Mouse (Mus musculus) intestine, embryonic 14.5 days (tissue): ENCODE measurements around the gene Igfals. TPM values are rescaled to one million over a fixed set of nuclear protein-coding genes. Genes with fewer than 3 reads are reported as not detected.

ENCODE experiments used
- ATAC-seq: fragments of 200-750 bp; cut with Nextera tagmentation; replicated peaks from 2 replicates; pipeline ENCODE4 v1.8.0; 2017; ENCODE audit warnings: low read depth, moderate number of reproducible peaks, moderate TSS enrichment, moderate library complexity; ENCODE audit not compliant: low FRiP score, low TSS enrichment
- DNase-seq: peaks from one replicate; pipeline ENCODE4 v3.0.0-alpha.2; 2018; ENCODE audit warnings: low spot score
- H3K27ac ChIP-seq: fragments of 300-500 bp; sonication (generic); 2 replicates; pipeline ENCODE4 v1.5.1; 2014; ENCODE audit warnings: low read depth, mild to moderate bottlenecking, control low read depth
- H3K27me3 ChIP-seq: fragments of 300-500 bp; sonication (generic); replicated peaks from 2 replicates; pipeline ENCODE4 v1.6.1; 2014; ENCODE audit warnings: low read length, control low read depth; ENCODE audit not compliant: control insufficient read depth, insufficient read depth
- H3K36me3 ChIP-seq: fragments of 300-500 bp; sonication (generic); 2 replicates; pipeline ENCODE4 v1.6.1; 2014; ENCODE audit warnings: low read length, control low read depth; ENCODE audit not compliant: control insufficient read depth, insufficient read depth
- H3K4me1 ChIP-seq: fragments of 300-500 bp; sonication (generic); replicated peaks from 2 replicates; pipeline ENCODE4 v1.6.1; 2014; ENCODE audit warnings: low read length, control low read depth, mixed read lengths; ENCODE audit not compliant: control insufficient read depth, insufficient read depth
- H3K4me2 ChIP-seq: fragments of 300-500 bp; sonication (generic); 2 replicates; pipeline ENCODE4 v1.6.1; 2014; ENCODE audit warnings: low read length
- H3K4me3 ChIP-seq: fragments of 300-500 bp; sonication (generic); 2 replicates; pipeline ENCODE4 v1.5.1; 2014; ENCODE audit warnings: low read depth, low read length, control low read depth, mixed read lengths
- H3K9ac ChIP-seq: fragments of 300-500 bp; sonication (generic); 2 replicates; pipeline ENCODE4 v1.6.1; 2014; ENCODE audit warnings: mild to moderate bottlenecking, low read length
- H3K9me3 ChIP-seq: fragments of 300-500 bp; sonication (generic); 2 replicates; pipeline ENCODE4 v1.6.1; 2016; ENCODE audit warnings: low read length, control low read depth; ENCODE audit not compliant: control insufficient read depth
- WGBS: fragments of 180-500 bp; shearing (Covaris S2); extraction: QIAGEN DNeasy Blood & Tissue Kit; methylation state at CpG from one replicate; pipeline ENCODE4 v1.1.7; 2014; 5-methylcytosine and 5-hydroxymethylcytosine counted together
- polyA plus RNA-seq: library from polyadenylated mRNA; unstranded; fragments of >200 nt; fragmentation: Nextera tagmentation; extraction: Ambion mirVana; gene quantifications from 2 replicates; pipeline ENCODE4 v1.2.1, GENCODE M21; 2014

Gene Igfals
- polyA plus RNA-seq, 1 experiment from 2014 or later: 0.84 TPM

- ATAC-seq (no peak), DNase-seq (no peak)
- H3K4me1 ChIP-seq: peaks cover 6% of the 10 kb centered on the region; the same call in 1 of the 2 replicates
- no peak overlapping the region for H3K9ac ChIP-seq
- no peak overlapping the region for H3K4me2 ChIP-seq
- WGBS: 83% methylated on average over 3 of the region's 3 CpGs
- no peaks in the 10 kb centered on the region for H3K9me3 ChIP-seq
- peaks cover 6% of the 10 kb centered on the region; the same call in 1 of the 2 replicates for H3K27me3 ChIP-seq
- no peak overlapping the region for H3K27ac ChIP-seq
- peaks cover 32% of the 10 kb centered on the region for H3K36me3 ChIP-seq
- no peak overlapping the region for H3K4me3 ChIP-seq
Measured at GRCm38 (mm10) chr17:24855838-24856464, 9.8 kb upstream of the Igfals start.

GRCm38 (mm10) chr17:24856589-24856988 lies 9.2 kb upstream of the Igfals start:
- WGBS: 87% methylated on average over 13 of the region's 13 CpGs

GRCm38 (mm10) chr17:24857831-24858470 lies 7.8 kb upstream of the Igfals start:
- Histone ChIP-seq H3K9me3 (no peaks in the 10 kb centered on the region), H3K4me3 (no peak overlapping the region), H3K4me1 (no peaks in the 10 kb centered on the region), H3K4me2 (no peak overlapping the region), H3K27ac (no peak overlapping the region), H3K36me3 (peaks cover 51% of the 10 kb centered on the region), H3K9ac (no peak overlapping the region), H3K27me3 (no peaks in the 10 kb centered on the region)
- DNase-seq (no peak), ATAC-seq (no peak)
- 86% methylated on average over 8 of the region's 8 CpGs for WGBS

More at GRCm38 (mm10) chr17:24856589-24856988, 9.2 kb upstream of the Igfals start:
- no peak for ATAC-seq
- H3K27me3 ChIP-seq: 0 out of 2 replicates have a peak, but pooled peaks cover under 1% of the 10 kb centered on the region
- no peaks in the 10 kb centered on the region for H3K4me1 ChIP-seq
- H3K9me3 ChIP-seq: no peaks in the 10 kb centered on the region
- no peak overlapping the region for H3K27ac ChIP-seq
- DNase-seq: no peak
- H3K4me3 ChIP-seq: no peak overlapping the region
- peaks cover 39% of the 10 kb centered on the region for H3K36me3 ChIP-seq
- no peak overlapping the region for H3K4me2 ChIP-seq
- H3K9ac ChIP-seq: no peak overlapping the region

- 92% methylated on average over 6 of the region's 6 CpGs for WGBS
- Histone ChIP-seq H3K36me3 (peaks cover 47% of the 10 kb centered on the region), H3K9ac (no peak overlapping the region), H3K27me3 (no peaks in the 10 kb centered on the region), H3K4me3 (no peak overlapping the region), H3K9me3 (no peaks in the 10 kb centered on the region), H3K4me1 (no peaks in the 10 kb centered on the region), H3K4me2 (no peak overlapping the region), H3K27ac (no peak overlapping the region)
- no peak for DNase-seq
- no peak for ATAC-seq
Measured at GRCm38 (mm10) chr17:24858967-24859366, 6.8 kb upstream of the Igfals start.

GRCm38 (mm10) chr17:24860076-24860475 lies 5.7 kb upstream of the Igfals start:
- H3K27me3 ChIP-seq: no peaks in the 10 kb centered on the region
- no peak overlapping the region for H3K9ac ChIP-seq
- no peak for ATAC-seq
- WGBS: 93% methylated on average over 8 of the region's 8 CpGs
- H3K36me3 ChIP-seq: peaks cover 41% of the 10 kb centered on the region
- H3K4me3 ChIP-seq: no peak overlapping the region
- DNase-seq: no peak
- H3K27ac ChIP-seq: no peak overlapping the region
- no peak overlapping the region for H3K4me2 ChIP-seq
- no peaks in the 10 kb centered on the region for H3K4me1 ChIP-seq
- no peaks in the 10 kb centered on the region for H3K9me3 ChIP-seq

GRCm38 (mm10) chr17:24861785-24862184 lies 4.0 kb upstream of the Igfals start:
- H3K27me3 ChIP-seq: no peaks in the 10 kb centered on the region
- H3K9ac ChIP-seq: no peak overlapping the region
- no peak overlapping the region for H3K4me2 ChIP-seq
- DNase-seq: no peak
- H3K9me3 ChIP-seq: no peaks in the 10 kb centered on the region
- H3K4me1 ChIP-seq: no peaks in the 10 kb centered on the region
- H3K36me3 ChIP-seq: peaks cover 35% of the 10 kb centered on the region
- H3K4me3 ChIP-seq: no peak overlapping the region
- H3K27ac ChIP-seq: no peak overlapping the region
- ATAC-seq: no peak
- WGBS: 97% methylated on average over 3 of the region's 3 CpGs

GRCm38 (mm10) chr17:24867914-24868313 lies 2.1 kb downstream of the Igfals start:
- Histone ChIP-seq H3K4me3 (no peak overlapping the region), H3K27ac (no peak overlapping the region), H3K9me3 (no peaks in the 10 kb centered on the region), H3K9ac (no peak overlapping the region), H3K4me2 (no peak overlapping the region), H3K4me1 (no peaks in the 10 kb centered on the region), H3K27me3 (no peaks in the 10 kb centered on the region), H3K36me3 (peaks cover 8% of the 10 kb centered on the region; the same call in 1 of the 2 replicates)
- DNase-seq (no peak), ATAC-seq (no peak)
- WGBS: 92% methylated on average over 10 of the region's 10 CpGs

- H3K9me3 ChIP-seq: no peaks in the 10 kb centered on the region
- WGBS: 46% methylated on average over 4 of the region's 4 CpGs
Measured at GRCm38 (mm10) chr17:24873695-24874404, 8.1 kb downstream of the Igfals start.

More at GRCm38 (mm10) chr17:24873695-24874404, 8.1 kb downstream of the Igfals start:
- Histone ChIP-seq H3K4me2 (no peak overlapping the region), H3K36me3 (no peaks in the 10 kb centered on the region), H3K27me3 (no peaks in the 10 kb centered on the region), H3K4me1 (0 out of 2 replicates have a peak, but pooled peaks cover 5% of the 10 kb centered on the region), H3K4me3 (no peak overlapping the region), H3K9ac (no peak overlapping the region), H3K27ac (no peak overlapping the region)
- no peak for DNase-seq
- ATAC-seq: no peak
